Mouse (Mus musculus): ENCODE measurements at regions not wholly inside any gene's neighbourhood (a gene's known extent, or its start where the extent isn't known, plus 50 kb on each side); places are given as distances from the start of the nearest gene placed in this dataset.

DNA sequence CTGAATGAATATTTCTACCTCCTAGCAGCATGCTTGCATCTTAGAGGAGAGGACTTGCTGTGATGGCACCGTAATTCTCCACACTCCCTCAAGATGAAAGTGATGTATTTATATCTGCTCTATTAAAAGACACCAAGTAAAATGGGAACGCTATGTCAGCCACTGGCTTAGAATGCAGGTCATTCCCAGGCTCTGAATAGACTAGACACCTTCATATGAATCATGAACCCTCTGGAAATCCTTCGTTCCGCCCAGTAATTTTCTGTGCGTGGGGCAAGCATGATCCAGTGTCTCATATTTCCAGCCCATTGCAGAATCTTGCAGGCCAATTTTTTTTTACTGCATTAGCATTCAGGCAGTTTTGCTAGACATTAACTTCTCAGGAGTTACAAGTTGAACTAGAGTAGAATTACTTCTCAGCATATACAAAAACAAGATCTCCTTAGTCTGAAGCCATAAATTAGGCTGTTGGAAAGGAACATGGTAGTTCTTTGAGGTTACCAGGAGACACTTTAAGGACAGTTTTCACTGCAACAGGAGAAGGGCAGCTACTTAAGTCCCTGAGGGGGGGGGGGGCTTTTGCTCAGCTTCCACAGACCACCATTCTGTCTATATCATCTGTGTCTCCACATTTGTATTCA is 134.7 kb upstream of the Rai2 start:
- TF ChIP-seq CTCF (IDR thresholded peaks at IDR 0.05) (no peak), EP300 (IDR thresholded peaks at IDR 0.05) (no peak)
